Mouse (Mus musculus) midbrain, postnatal 0 days (tissue): Measurements from ENCODE around the gene Zdhhc14. TPM values are rescaled to one million over a fixed set of nuclear protein-coding genes. Genes with fewer than 3 reads are reported as not detected.

Source experiments
- ATAC-seq: fragments of 200-750 bp; cut with Nextera tagmentation; 2 replicates; pipeline ENCODE4 v1.8.0; 2017; ENCODE audit warnings: moderate number of reproducible peaks, mild to moderate bottlenecking, moderate TSS enrichment, moderate library complexity; ENCODE audit not compliant: low FRiP score
- DNase-seq: peaks from one replicate; pipeline ENCODE4 v3.0.0-alpha.2; 2015; ENCODE audit warnings: low spot score
- H3K27ac ChIP-seq: fragments of 300-500 bp; sonication (generic); 2 replicates; pipeline ENCODE4 v1.5.1; 2014; ENCODE audit warnings: low read depth, mild to moderate bottlenecking, low read length, mixed read lengths
- H3K27me3 ChIP-seq: fragments of 300-500 bp; sonication (generic); 2 replicates; pipeline ENCODE4 v1.6.1; 2014; ENCODE audit warnings: low read length, control low read depth, mixed read lengths; ENCODE audit not compliant: insufficient read depth
- H3K36me3 ChIP-seq: fragments of 300-500 bp; sonication (generic); 2 replicates; pipeline ENCODE4 v1.6.1; 2014; ENCODE audit warnings: low read length, control low read depth, mixed read lengths; ENCODE audit not compliant: insufficient read depth
- H3K4me1 ChIP-seq: fragments of 300-500 bp; sonication (generic); 2 replicates; pipeline ENCODE4 v1.6.1; 2014; ENCODE audit warnings: mild to moderate bottlenecking, control low read depth, antibody characterized with exemption, low read length, mixed read lengths; ENCODE audit not compliant: insufficient read depth
- H3K4me2 ChIP-seq: fragments of 300-500 bp; sonication (generic); 2 replicates; pipeline ENCODE4 v1.6.1; 2014; ENCODE audit warnings: low read depth, mild to moderate bottlenecking, low read length, mixed read lengths; ENCODE audit not compliant: poor library complexity, severe bottlenecking
- H3K4me3 ChIP-seq: fragments of 300-500 bp; sonication (generic); 2 replicates; pipeline ENCODE4 v1.5.1; 2014; ENCODE audit warnings: low read depth, mild to moderate bottlenecking, low read length, moderate library complexity
- H3K9ac ChIP-seq: fragments of 300-500 bp; sonication (generic); replicated peaks from 2 replicates; pipeline ENCODE4 v1.6.1; 2014; ENCODE audit warnings: mild to moderate bottlenecking, low read length, moderate library complexity, mixed read lengths; ENCODE audit not compliant: poor library complexity, severe bottlenecking
- H3K9me3 ChIP-seq: fragments of 300-500 bp; sonication (generic); 2 replicates; pipeline ENCODE4 v1.6.1; 2016; ENCODE audit warnings: low read length, control low read depth
- CTCF ChIP-seq: IDR thresholded peaks from 2 replicates; pipeline ENCODE4 v1.5.1; 2016; ENCODE audit warnings: antibody characterized with exemption, mild to moderate bottlenecking
- WGBS: fragments of 180-500 bp; shearing (Covaris S2); extraction: QIAGEN DNeasy Blood & Tissue Kit; methylation state at CpG from one replicate; pipeline ENCODE4 v1.1.7; 2014; 5-methylcytosine and 5-hydroxymethylcytosine counted together
- polyA plus RNA-seq: library from polyadenylated mRNA; unstranded; fragments of >200 nt; fragmentation: Nextera tagmentation; extraction: Ambion mirVana; gene quantifications from 2 replicates; pipeline ENCODE4 v1.2.1, GENCODE M21; 2015
- total RNA-seq: library from RNA; depleted of rRNA; stranded (reverse); fragments of >200 nt; gene quantifications from 2 replicates; pipeline ENCODE4 v1.2.3, GENCODE M21; 2014

The Zdhhc14 gene
- total and polyA plus RNA-seq, 2 experiments from 2014 or later: 9.6 to 18.3 TPM

- WGBS: 85% methylated on average over 7 of the region's 7 CpGs
- H3K9ac ChIP-seq: no peak overlapping the region
These were observed 73.6 kb downstream of the Zdhhc14 start for GRCm38 (mm10) chr17:5566006-5566405.

DNA sequence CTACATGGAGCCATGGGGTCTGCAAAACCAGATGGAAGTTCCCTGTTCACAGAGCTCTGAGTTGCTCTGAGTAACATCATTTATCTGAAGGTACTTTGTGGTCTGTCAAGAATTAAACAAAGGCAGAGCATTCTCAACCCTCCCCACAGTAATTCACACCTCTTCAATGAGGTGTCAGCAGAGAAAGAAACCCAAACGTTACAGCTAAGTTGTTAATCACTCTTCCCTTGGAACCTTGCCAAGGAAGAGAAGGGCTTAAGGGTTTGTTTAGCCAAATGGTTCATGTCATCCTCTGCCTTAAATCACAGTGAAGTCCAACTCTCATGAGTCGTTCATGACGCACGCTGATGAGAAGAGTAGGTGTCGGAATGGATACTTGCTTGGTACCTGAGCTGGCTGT lies 75.6 kb downstream of the Zdhhc14 start:
- H3K9me3 ChIP-seq: no peaks in the 10 kb centered on the region
- ATAC-seq (no peak), DNase-seq (no peak)
- no peak for TF ChIP-seq CTCF
- no peak overlapping the region for H3K4me2 ChIP-seq
- no peak overlapping the region for H3K4me3 ChIP-seq
- no peak overlapping the region for H3K9ac ChIP-seq
- H3K4me1 ChIP-seq: no peaks in the 10 kb centered on the region
- no peaks in the 10 kb centered on the region for H3K27me3 ChIP-seq
- 83% methylated on average over 5 of the region's 5 CpGs for WGBS
- H3K27ac ChIP-seq: no peak overlapping the region
- no peaks in the 10 kb centered on the region for H3K36me3 ChIP-seq

More at GRCm38 (mm10) chr17:5566006-5566405, 73.6 kb downstream of the Zdhhc14 start:
- no peak overlapping the region for H3K4me2 ChIP-seq
- ATAC-seq: no peak
- H3K4me1 ChIP-seq: no peaks in the 10 kb centered on the region
- no peaks in the 10 kb centered on the region for H3K36me3 ChIP-seq
- no peaks in the 10 kb centered on the region for H3K27me3 ChIP-seq
- no peak overlapping the region for H3K27ac ChIP-seq
- H3K4me3 ChIP-seq: no peak overlapping the region
- DNase-seq: no peak
- TF ChIP-seq CTCF: no peak
- H3K9me3 ChIP-seq: no peaks in the 10 kb centered on the region

GRCm38 (mm10) chr17:5569131-5570030 lies 77.0 kb downstream of the Zdhhc14 start:
- Histone ChIP-seq H3K36me3 (no peaks in the 10 kb centered on the region), H3K27me3 (no peaks in the 10 kb centered on the region), H3K4me2 (no peak overlapping the region), H3K9me3 (no peaks in the 10 kb centered on the region), H3K9ac (no peak overlapping the region), H3K4me1 (no peaks in the 10 kb centered on the region), H3K27ac (no peak overlapping the region), H3K4me3 (no peak overlapping the region)
- 68% methylated on average over 17 of the region's 17 CpGs for WGBS
- DNase-seq (no peak), ATAC-seq (no peak)
- no peak for TF ChIP-seq CTCF

GRCm38 (mm10) chr17:5572096-5572730 lies 79.9 kb downstream of the Zdhhc14 start:
- no peak for ATAC-seq
- no peaks in the 10 kb centered on the region for H3K9me3 ChIP-seq
- no peak overlapping the region for H3K27ac ChIP-seq
- TF ChIP-seq CTCF: no peak
- H3K4me2 ChIP-seq: no peak overlapping the region
- H3K4me1 ChIP-seq: no peaks in the 10 kb centered on the region
- no peaks in the 10 kb centered on the region for H3K36me3 ChIP-seq
- H3K4me3 ChIP-seq: no peak overlapping the region
- DNase-seq: no peak
- WGBS: 100% methylated on average over 1 of the region's 1 CpGs
- no peaks in the 10 kb centered on the region for H3K27me3 ChIP-seq
- no peak overlapping the region for H3K9ac ChIP-seq

GRCm38 (mm10) chr17:5572745-5573420 lies 80.5 kb downstream of the Zdhhc14 start:
- ATAC-seq: no peak
- Histone ChIP-seq H3K27me3 (no peaks in the 10 kb centered on the region), H3K4me2 (no peak overlapping the region), H3K9me3 (no peaks in the 10 kb centered on the region), H3K9ac (no peak overlapping the region), H3K36me3 (no peaks in the 10 kb centered on the region), H3K4me3 (no peak overlapping the region), H3K4me1 (no peaks in the 10 kb centered on the region), H3K27ac (no peak overlapping the region)
- TF ChIP-seq CTCF: no peak
- no peak for DNase-seq
